Mouse (Mus musculus) kidney, embryonic 14.5 days (tissue): ENCODE data around the gene Epha2. TPM values are rescaled to one million over a fixed set of nuclear protein-coding genes. Genes with fewer than 3 reads are reported as not detected.

Experiments
- ATAC-seq: fragments of 200-750 bp; cut with Nextera tagmentation; 2 replicates; pipeline ENCODE4 v1.8.0; 2017; ENCODE audit warnings: moderate number of reproducible peaks, mild to moderate bottlenecking, moderate TSS enrichment, moderate library complexity; ENCODE audit not compliant: low FRiP score, low TSS enrichment
- H3K27ac ChIP-seq: fragments of 300-500 bp; sonication (generic); 2 replicates; pipeline ENCODE4 v1.5.1; 2014; ENCODE audit warnings: low read depth, mild to moderate bottlenecking, low read length, moderate library complexity, mixed read lengths
- H3K27me3 ChIP-seq: fragments of 300-500 bp; sonication (generic); 2 replicates; pipeline ENCODE4 v1.6.1; 2014; ENCODE audit warnings: mild to moderate bottlenecking, low read length; ENCODE audit not compliant: control insufficient read depth, insufficient read depth
- H3K36me3 ChIP-seq: fragments of 300-500 bp; sonication (generic); 2 replicates; pipeline ENCODE4 v1.6.1; 2014; ENCODE audit warnings: low read length, mixed read lengths; ENCODE audit not compliant: control insufficient read depth, insufficient read depth
- H3K4me1 ChIP-seq: fragments of 300-500 bp; sonication (generic); 2 replicates; pipeline ENCODE4 v1.6.1; 2014; ENCODE audit warnings: low read length, mixed read lengths; ENCODE audit not compliant: control insufficient read depth, insufficient read depth
- H3K4me2 ChIP-seq: fragments of 300-500 bp; sonication (generic); replicated peaks from 2 replicates; pipeline ENCODE4 v1.6.1; 2014; ENCODE audit warnings: low read depth, mild to moderate bottlenecking, low read length
- H3K4me3 ChIP-seq: fragments of 300-500 bp; sonication (generic); 2 replicates; pipeline ENCODE4 v1.5.1; 2014; ENCODE audit warnings: mild to moderate bottlenecking, low read length
- H3K9ac ChIP-seq: fragments of 300-500 bp; sonication (generic); 2 replicates; pipeline ENCODE4 v1.6.1; 2014; ENCODE audit warnings: low read depth, mild to moderate bottlenecking, low read length, moderate library complexity
- H3K9me3 ChIP-seq: fragments of 300-500 bp; sonication (generic); 2 replicates; pipeline ENCODE4 v1.6.1; 2016; ENCODE audit warnings: low read length; ENCODE audit not compliant: control insufficient read depth
- WGBS: fragments of 180-500 bp; shearing (Covaris S2); extraction: QIAGEN DNeasy Blood & Tissue Kit; methylation state at CpG from one replicate; pipeline ENCODE4 v1.1.7; 2014; 5-methylcytosine and 5-hydroxymethylcytosine counted together
- polyA plus RNA-seq: library from polyadenylated mRNA; unstranded; fragments of >200 nt; fragmentation: Nextera tagmentation; extraction: Ambion mirVana; gene quantifications from 2 replicates; pipeline ENCODE4 v1.2.1, GENCODE M21; 2014

Gene Epha2
- polyA plus RNA-seq, 1 experiment from 2014 or later, result 3.9 TPM

DNA sequence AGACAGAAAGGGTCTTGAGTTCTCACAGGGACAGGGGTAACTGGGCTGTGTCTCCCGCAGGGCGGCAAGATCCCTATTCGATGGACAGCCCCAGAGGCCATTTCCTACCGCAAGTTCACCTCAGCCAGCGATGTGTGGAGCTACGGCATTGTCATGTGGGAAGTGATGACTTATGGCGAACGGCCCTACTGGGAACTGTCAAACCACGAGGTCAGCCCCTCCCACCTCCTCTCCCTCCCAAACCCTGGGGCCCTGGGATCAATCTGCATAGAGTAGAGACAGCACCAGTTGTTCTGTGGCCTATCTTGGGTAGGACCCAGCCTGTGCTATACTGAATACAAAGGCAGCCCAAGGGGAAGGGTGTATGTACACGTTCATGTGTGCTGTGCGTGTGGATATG, 21.5 kb downstream of the Epha2 start:
- Histone ChIP-seq H3K4me2 (no peak overlapping the region), H3K4me3 (no peak overlapping the region), H3K36me3 (peaks cover 64% of the 10 kb centered on the region), H3K9ac (no peak overlapping the region), H3K27ac (no peak overlapping the region), H3K27me3 (no peaks in the 10 kb centered on the region), H3K4me1 (no peaks in the 10 kb centered on the region), H3K9me3 (no peaks in the 10 kb centered on the region)
- 70% methylated on average over 11 of the region's 11 CpGs for WGBS
- ATAC-seq, result no peak

- Histone ChIP-seq H3K4me2 (no peak overlapping the region), H3K27ac (no peak overlapping the region), H3K36me3 (peaks cover 56% of the 10 kb centered on the region), H3K4me1 (no peaks in the 10 kb centered on the region), H3K9ac (no peak overlapping the region), H3K9me3 (no peaks in the 10 kb centered on the region), H3K4me3 (no peak overlapping the region), H3K27me3 (no peaks in the 10 kb centered on the region)
- WGBS, result 83% methylated on average over 6 of the region's 6 CpGs
- no peak for ATAC-seq
Measured at GRCm38 (mm10) chr4:141324771-141325191, 23.7 kb downstream of the Epha2 start.

DNA sequence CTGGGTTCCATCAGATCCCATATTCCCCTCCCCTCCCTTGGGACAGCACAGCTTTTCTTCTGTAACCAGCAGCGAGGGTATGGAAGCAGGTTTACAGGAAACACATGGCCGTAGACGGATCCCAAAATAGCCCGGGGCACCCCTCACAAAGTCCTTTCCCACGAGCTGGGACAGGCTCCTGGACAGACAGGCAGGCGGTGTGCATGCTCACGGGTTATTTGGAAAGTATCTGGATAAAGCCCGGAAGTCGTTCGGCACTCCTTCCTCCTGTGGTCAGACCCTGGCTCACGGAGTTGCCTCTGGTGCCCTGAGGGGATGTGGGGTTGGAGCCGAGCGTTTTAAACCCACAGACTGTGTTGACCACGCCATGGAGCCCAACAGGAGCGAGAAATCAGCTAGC, 24.6 kb downstream of the Epha2 start:
- no peak overlapping the region for H3K9ac ChIP-seq
- H3K4me3 ChIP-seq, result no peak overlapping the region
- H3K9me3 ChIP-seq, result no peaks in the 10 kb centered on the region
- peaks cover 52% of the 10 kb centered on the region for H3K36me3 ChIP-seq
- ATAC-seq, result no peak
- 60% methylated on average over 15 of the region's 15 CpGs for WGBS
- H3K4me2 ChIP-seq, result no peak overlapping the region
- no peak overlapping the region for H3K27ac ChIP-seq
- H3K4me1 ChIP-seq, result no peaks in the 10 kb centered on the region
- no peaks in the 10 kb centered on the region for H3K27me3 ChIP-seq

DNA sequence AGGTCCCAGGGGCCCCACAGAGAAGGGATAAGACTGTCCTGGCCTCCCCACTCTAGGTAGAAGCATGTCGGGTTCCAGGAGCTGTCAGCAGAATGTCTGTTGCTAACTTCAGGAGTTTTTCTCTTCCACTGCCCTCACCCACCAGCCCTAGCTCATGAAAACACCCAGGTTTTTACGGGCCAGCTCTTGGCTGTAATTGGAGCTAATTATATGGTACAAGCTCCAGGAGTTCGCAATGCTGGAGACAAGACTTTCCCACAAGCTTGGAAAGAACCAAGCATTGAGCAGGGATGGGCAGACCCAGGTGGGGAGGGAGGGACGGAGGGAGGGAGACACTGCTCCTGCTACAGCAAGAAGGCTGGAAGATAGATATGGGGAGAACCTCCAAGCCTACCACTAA, 26.0 kb downstream of the Epha2 start:
- no peaks in the 10 kb centered on the region for H3K27me3 ChIP-seq
- peaks cover 38% of the 10 kb centered on the region for H3K36me3 ChIP-seq
- H3K9me3 ChIP-seq, result no peaks in the 10 kb centered on the region
- H3K4me2 ChIP-seq, result no peak overlapping the region
- no peak for ATAC-seq
- no peak overlapping the region for H3K4me3 ChIP-seq
- 63% methylated on average over 4 of the region's 4 CpGs for WGBS
- H3K27ac ChIP-seq, result no peak overlapping the region
- no peak overlapping the region for H3K9ac ChIP-seq
- H3K4me1 ChIP-seq, result no peaks in the 10 kb centered on the region

DNA sequence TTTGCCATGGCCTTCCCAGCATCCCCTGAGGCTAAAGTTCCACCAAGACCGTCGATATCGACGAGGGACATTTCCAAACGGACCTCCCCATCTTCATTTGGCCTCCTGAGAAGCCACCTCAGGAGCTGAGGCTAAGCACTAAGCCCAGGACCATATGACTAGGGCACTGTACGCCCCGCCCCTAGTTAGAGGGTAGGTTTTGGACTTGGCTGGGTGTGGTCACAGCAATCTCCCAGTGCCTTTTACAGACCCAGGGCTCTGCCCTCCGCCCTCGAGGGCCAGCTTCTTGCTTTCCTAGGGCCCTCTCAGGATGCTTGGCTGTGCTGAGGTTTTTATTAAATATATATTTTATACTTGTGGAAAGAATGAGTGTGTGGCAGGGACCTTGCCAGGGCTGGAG, 27.7 kb downstream of the Epha2 start:
- Histone ChIP-seq H3K4me3 (no peak overlapping the region), H3K27ac (no peak overlapping the region), H3K27me3 (no peaks in the 10 kb centered on the region), H3K4me1 (no peaks in the 10 kb centered on the region), H3K9me3 (no peaks in the 10 kb centered on the region), H3K36me3 (peaks cover 21% of the 10 kb centered on the region), H3K9ac (no peak overlapping the region), H3K4me2 (no peak overlapping the region)
- WGBS, result 82% methylated on average over 9 of the region's 9 CpGs
- ATAC-seq, result no peak

DNA sequence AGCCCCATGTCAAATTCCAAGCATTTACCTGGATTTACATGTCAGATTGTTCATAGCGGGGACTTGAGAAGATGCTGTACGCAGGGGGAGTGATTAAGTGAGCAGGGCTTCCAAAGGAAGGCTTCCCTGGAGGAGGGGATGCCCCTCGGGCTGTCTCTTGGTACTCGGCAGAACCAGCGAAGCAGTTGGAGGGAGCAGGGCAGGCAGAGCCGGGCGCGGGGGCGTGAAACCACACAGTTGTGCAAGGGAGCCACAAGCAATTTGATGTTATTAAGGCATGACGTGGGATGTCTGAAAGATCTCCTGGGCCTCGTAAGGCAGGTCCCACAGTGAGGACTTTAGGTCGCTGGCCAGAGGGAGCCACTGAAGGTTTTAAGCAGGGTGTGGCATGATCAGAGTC, 28.9 kb downstream of the Epha2 start:
- Histone ChIP-seq H3K4me3 (no peak overlapping the region), H3K9ac (0 out of 2 replicates have a peak overlapping the region, but pooled peaks have one; percentile 12), H3K4me2 (no peak overlapping the region), H3K9me3 (no peaks in the 10 kb centered on the region), H3K27ac (no peak overlapping the region), H3K4me1 (peaks cover 4% of the 10 kb centered on the region; the same call in 1 of the 2 replicates), H3K36me3 (peaks cover 9% of the 10 kb centered on the region; the same call in 1 of the 2 replicates), H3K27me3 (no peaks in the 10 kb centered on the region)
- WGBS, result 44% methylated on average over 12 of the region's 12 CpGs
- ATAC-seq, result no peak

DNA sequence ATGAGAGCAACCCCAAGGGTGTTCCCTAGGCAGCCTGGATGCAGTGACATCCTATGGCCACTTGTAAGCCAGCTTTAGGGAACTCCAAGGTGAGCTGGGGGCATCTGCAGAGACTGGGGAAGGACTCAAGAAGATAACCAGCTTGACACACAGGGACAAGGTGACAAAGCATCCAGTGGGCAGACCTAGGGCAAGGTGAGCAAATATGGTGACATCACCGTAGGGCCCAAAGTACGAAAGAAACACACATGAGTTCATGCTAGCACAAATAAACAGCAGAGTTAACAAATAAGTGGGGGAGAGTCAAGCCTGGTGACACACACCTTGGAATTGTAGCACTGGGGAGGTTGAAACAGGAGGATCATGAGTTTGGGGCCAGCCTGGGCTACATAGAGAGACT, 30.4 kb downstream of the Epha2 start:
- Histone ChIP-seq H3K9me3 (no peaks in the 10 kb centered on the region), H3K9ac (no peak overlapping the region), H3K4me3 (no peak overlapping the region), H3K36me3 (peaks cover 9% of the 10 kb centered on the region; the same call in 1 of the 2 replicates), H3K27me3 (no peaks in the 10 kb centered on the region), H3K4me1 (peaks cover 5% of the 10 kb centered on the region; the same call in 1 of the 2 replicates), H3K27ac (no peak overlapping the region), H3K4me2 (no peak overlapping the region)
- WGBS, result 88% methylated on average over 2 of the region's 2 CpGs
- ATAC-seq, result no peak

- WGBS, result 86% methylated on average over 7 of the region's 7 CpGs
- Histone ChIP-seq H3K9me3 (no peaks in the 10 kb centered on the region), H3K9ac (no peak overlapping the region), H3K36me3 (peaks cover 9% of the 10 kb centered on the region; the same call in 1 of the 2 replicates), H3K4me1 (peaks cover 5% of the 10 kb centered on the region; the same call in 1 of the 2 replicates), H3K27me3 (no peaks in the 10 kb centered on the region), H3K27ac (no peak overlapping the region), H3K4me3 (no peak overlapping the region), H3K4me2 (no peak overlapping the region)
- ATAC-seq, result no peak
Measured at GRCm38 (mm10) chr4:141332258-141332657, 31.2 kb downstream of the Epha2 start.

GRCm38 (mm10) chr4:141334695-141335094, 33.7 kb downstream of the Epha2 start:
- WGBS, result 75% methylated on average over 5 of the region's 5 CpGs
- Histone ChIP-seq H3K4me1 (peaks cover 25% of the 10 kb centered on the region), H3K27me3 (no peaks in the 10 kb centered on the region), H3K27ac (no peak overlapping the region), H3K9me3 (no peaks in the 10 kb centered on the region), H3K4me2 (no peak overlapping the region), H3K36me3 (no peaks in the 10 kb centered on the region), H3K9ac (peak overlapping the region; percentile 7; the same call in 1 of the 2 replicates), H3K4me3 (no peak overlapping the region)
- ATAC-seq, result no peak
